Mouse (Mus musculus): Measurements from ENCODE around the gene Slc9a1. TPM values are rescaled to one million over a fixed set of nuclear protein-coding genes. Genes with fewer than 3 reads are reported as not detected.

Gene Slc9a1
- polyA plus RNA-seq, 1 experiment from 2014 or later, result 12.8 TPM

DNA sequence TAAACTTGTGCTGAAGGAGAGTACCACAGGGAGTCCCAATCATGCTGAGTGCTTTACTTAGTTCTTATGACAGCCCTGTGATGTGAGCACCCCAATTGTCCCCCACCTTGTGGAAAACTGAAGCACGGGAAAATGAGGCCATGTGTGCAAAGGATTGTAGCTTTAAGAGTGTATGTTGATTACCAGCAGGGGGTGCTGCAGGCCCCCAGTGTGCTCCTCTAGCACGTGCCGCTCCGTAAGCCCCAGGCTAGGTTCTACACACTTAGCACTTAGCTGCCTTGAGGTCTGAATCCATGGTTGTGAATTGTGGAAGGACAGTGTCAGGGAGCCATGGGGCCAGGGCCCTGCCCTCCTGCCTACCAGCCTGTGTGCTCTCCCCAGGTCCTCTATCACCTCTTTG lies 45.4 kb downstream of the Slc9a1 start:
- no peaks in the 10 kb centered on the region for H3K9me3 ChIP-seq (replicated peaks; ENCODE audit: control insufficient read depth, low read length, poor library complexity, severe bottlenecking)
- no peak overlapping the region for H3K9ac ChIP-seq (ENCODE audit: low read depth, low read length)
- no peak for ATAC-seq
- peaks cover 15% of the 10 kb centered on the region; the same call in 1 of the 2 replicates for H3K36me3 ChIP-seq (ENCODE audit: control insufficient read depth, insufficient read depth, low read length)
- no peak overlapping the region for H3K4me3 ChIP-seq (ENCODE audit: low read depth, low read length)
- H3K4me2 ChIP-seq (ENCODE audit: low read length), result no peak overlapping the region
- H3K27ac ChIP-seq (ENCODE audit: low read length), result no peak overlapping the region
- H3K27me3 ChIP-seq (ENCODE audit: control insufficient read depth, insufficient read depth, low read depth, low read length), result no peaks in the 10 kb centered on the region
- H3K4me1 ChIP-seq (ENCODE audit: control insufficient read depth, insufficient read depth, low read length), result no peaks in the 10 kb centered on the region
- WGBS, result 70% methylated on average over 4 of the region's 4 CpGs

GRCm38 (mm10) chr4:133419312-133420004 lies 50.0 kb downstream of the Slc9a1 start:
- 67% methylated on average over 14 of the region's 14 CpGs for WGBS
- Histone ChIP-seq H3K9ac (ENCODE audit: low read depth, low read length) (no peak overlapping the region), H3K4me1 (ENCODE audit: control insufficient read depth, insufficient read depth, low read length) (no peaks in the 10 kb centered on the region), H3K27ac (ENCODE audit: low read length) (no peak overlapping the region), H3K9me3 (replicated peaks; ENCODE audit: control insufficient read depth, low read length, poor library complexity, severe bottlenecking) (no peaks in the 10 kb centered on the region), H3K27me3 (ENCODE audit: control insufficient read depth, insufficient read depth, low read depth, low read length) (no peaks in the 10 kb centered on the region), H3K36me3 (ENCODE audit: control insufficient read depth, insufficient read depth, low read length) (peaks cover 10% of the 10 kb centered on the region; the same call in 1 of the 2 replicates), H3K4me3 (ENCODE audit: low read depth, low read length) (no peak overlapping the region), H3K4me2 (ENCODE audit: low read length) (no peak overlapping the region)
- ATAC-seq, result no peak

DNA sequence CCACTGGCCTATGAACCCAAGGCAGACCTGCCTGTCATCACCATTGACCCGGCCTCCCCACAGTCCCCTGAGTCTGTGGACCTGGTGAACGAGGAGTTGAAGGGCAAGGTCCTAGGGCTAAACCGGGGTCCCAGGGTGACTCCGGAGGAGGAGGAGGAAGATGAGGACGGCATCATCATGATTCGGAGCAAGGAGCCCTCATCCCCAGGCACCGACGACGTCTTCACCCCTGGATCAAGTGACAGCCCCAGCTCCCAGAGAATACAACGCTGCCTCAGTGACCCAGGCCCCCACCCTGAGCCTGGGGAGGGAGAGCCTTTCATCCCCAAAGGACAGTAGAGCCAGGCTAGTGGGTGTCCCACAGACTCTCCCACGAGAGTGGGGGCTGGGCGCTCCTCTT lies 52.5 kb downstream of the Slc9a1 start:
- no peaks in the 10 kb centered on the region for H3K4me1 ChIP-seq (ENCODE audit: control insufficient read depth, insufficient read depth, low read length)
- no peaks in the 10 kb centered on the region for H3K9me3 ChIP-seq (replicated peaks; ENCODE audit: control insufficient read depth, low read length, poor library complexity, severe bottlenecking)
- no peak overlapping the region for H3K4me3 ChIP-seq (ENCODE audit: low read depth, low read length)
- 90% methylated on average over 12 of the region's 12 CpGs for WGBS
- H3K27me3 ChIP-seq (ENCODE audit: control insufficient read depth, insufficient read depth, low read depth, low read length), result no peaks in the 10 kb centered on the region
- H3K36me3 ChIP-seq (ENCODE audit: control insufficient read depth, insufficient read depth, low read length), result peaks cover 7% of the 10 kb centered on the region; the same call in 1 of the 2 replicates
- H3K9ac ChIP-seq (ENCODE audit: low read depth, low read length), result no peak overlapping the region
- no peak overlapping the region for H3K4me2 ChIP-seq (ENCODE audit: low read length)
- no peak overlapping the region for H3K27ac ChIP-seq (ENCODE audit: low read length)
- no peak for ATAC-seq

GRCm38 (mm10) chr4:133422601-133423000 lies 53.1 kb downstream of the Slc9a1 start:
- Histone ChIP-seq H3K36me3 (ENCODE audit: control insufficient read depth, insufficient read depth, low read length) (peaks cover 7% of the 10 kb centered on the region; the same call in 1 of the 2 replicates), H3K27ac (ENCODE audit: low read length) (no peak overlapping the region), H3K4me2 (ENCODE audit: low read length) (no peak overlapping the region), H3K27me3 (ENCODE audit: control insufficient read depth, insufficient read depth, low read depth, low read length) (no peaks in the 10 kb centered on the region), H3K4me1 (ENCODE audit: control insufficient read depth, insufficient read depth, low read length) (no peaks in the 10 kb centered on the region), H3K4me3 (ENCODE audit: low read depth, low read length) (no peak overlapping the region), H3K9me3 (replicated peaks; ENCODE audit: control insufficient read depth, low read length, poor library complexity, severe bottlenecking) (no peaks in the 10 kb centered on the region), H3K9ac (ENCODE audit: low read depth, low read length) (no peak overlapping the region)
- WGBS, result 85% methylated on average over 15 of the region's 15 CpGs
- ATAC-seq, result no peak

DNA sequence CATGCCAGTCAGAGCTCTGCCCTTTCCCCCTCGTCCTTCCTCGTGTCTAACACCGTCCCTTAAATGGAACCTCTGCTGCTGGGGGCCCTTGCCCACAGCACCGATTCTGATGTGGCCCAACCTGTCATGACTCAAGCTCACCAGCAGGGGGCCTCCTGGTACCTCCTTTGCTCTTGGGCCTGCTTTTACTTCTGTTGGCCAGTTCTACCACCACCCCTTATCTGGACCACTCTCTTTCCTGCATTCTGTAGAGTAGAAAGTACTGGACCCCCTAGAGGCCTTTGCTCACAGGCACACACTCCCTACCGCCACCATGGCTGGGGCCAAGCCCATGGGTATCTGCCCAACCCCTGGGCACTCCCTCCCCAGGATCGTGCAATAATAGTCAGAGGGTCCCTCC lies 53.6 kb downstream of the Slc9a1 start:
- peaks cover 4% of the 10 kb centered on the region; the same call in 1 of the 2 replicates for H3K36me3 ChIP-seq (ENCODE audit: control insufficient read depth, insufficient read depth, low read length)
- no peak overlapping the region for H3K9ac ChIP-seq (ENCODE audit: low read depth, low read length)
- H3K9me3 ChIP-seq (replicated peaks; ENCODE audit: control insufficient read depth, low read length, poor library complexity, severe bottlenecking), result no peaks in the 10 kb centered on the region
- peak; percentile 60 for ATAC-seq
- no peak overlapping the region for H3K4me3 ChIP-seq (ENCODE audit: low read depth, low read length)
- H3K4me2 ChIP-seq (ENCODE audit: low read length), result no peak overlapping the region
- no peaks in the 10 kb centered on the region for H3K27me3 ChIP-seq (ENCODE audit: control insufficient read depth, insufficient read depth, low read depth, low read length)
- H3K27ac ChIP-seq (ENCODE audit: low read length), result no peak overlapping the region
- no peaks in the 10 kb centered on the region for H3K4me1 ChIP-seq (ENCODE audit: control insufficient read depth, insufficient read depth, low read length)
- 51% methylated on average over 6 of the region's 6 CpGs for WGBS

GRCm38 (mm10) chr4:133423691-133424090 lies 54.2 kb downstream of the Slc9a1 start:
- no peak for ATAC-seq

DNA sequence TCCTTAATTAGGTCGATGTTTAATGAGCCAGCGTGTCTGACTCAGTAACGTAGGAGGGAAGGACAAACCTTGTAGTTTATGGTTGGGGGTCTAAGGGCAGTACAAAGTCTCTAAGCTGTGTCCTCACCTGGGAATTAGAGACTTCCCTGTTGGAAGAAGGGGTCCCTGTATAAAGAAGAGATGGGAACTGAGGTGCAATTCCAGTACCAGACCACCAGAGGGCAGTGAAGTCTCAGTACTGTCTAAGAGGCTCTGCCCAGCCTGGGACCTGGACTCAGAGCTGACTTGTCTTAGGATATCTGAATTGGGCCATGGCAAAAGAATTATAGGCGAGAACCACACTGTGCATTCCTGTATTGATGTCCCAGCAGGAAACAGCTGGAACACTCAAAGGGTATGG lies 54.6 kb downstream of the Slc9a1 start:
- ATAC-seq, result no peak
- no peak overlapping the region for H3K4me3 ChIP-seq (ENCODE audit: low read depth, low read length)
- H3K4me2 ChIP-seq (ENCODE audit: low read length), result no peak overlapping the region
- WGBS, result 36% methylated on average over 4 of the region's 4 CpGs
- no peaks in the 10 kb centered on the region for H3K36me3 ChIP-seq (ENCODE audit: control insufficient read depth, insufficient read depth, low read length)
- no peaks in the 10 kb centered on the region for H3K9me3 ChIP-seq (replicated peaks; ENCODE audit: control insufficient read depth, low read length, poor library complexity, severe bottlenecking)
- H3K27me3 ChIP-seq (ENCODE audit: control insufficient read depth, insufficient read depth, low read depth, low read length), result no peaks in the 10 kb centered on the region
- no peak overlapping the region for H3K9ac ChIP-seq (ENCODE audit: low read depth, low read length)
- H3K27ac ChIP-seq (ENCODE audit: low read length), result no peak overlapping the region
- H3K4me1 ChIP-seq (ENCODE audit: control insufficient read depth, insufficient read depth, low read length), result no peaks in the 10 kb centered on the region

More at GRCm38 (mm10) chr4:133423691-133424090, 54.2 kb downstream of the Slc9a1 start:
- H3K4me2 ChIP-seq (ENCODE audit: low read length), result no peak overlapping the region
- no peak overlapping the region for H3K27ac ChIP-seq (ENCODE audit: low read length)
- 81% methylated on average over 6 of the region's 6 CpGs for WGBS
- peaks cover under 1% of the 10 kb centered on the region; the same call in 1 of the 2 replicates for H3K36me3 ChIP-seq (ENCODE audit: control insufficient read depth, insufficient read depth, low read length)
- H3K9ac ChIP-seq (ENCODE audit: low read depth, low read length), result no peak overlapping the region
- H3K27me3 ChIP-seq (ENCODE audit: control insufficient read depth, insufficient read depth, low read depth, low read length), result no peaks in the 10 kb centered on the region
- H3K9me3 ChIP-seq (replicated peaks; ENCODE audit: control insufficient read depth, low read length, poor library complexity, severe bottlenecking), result no peaks in the 10 kb centered on the region
- no peak overlapping the region for H3K4me3 ChIP-seq (ENCODE audit: low read depth, low read length)
- H3K4me1 ChIP-seq (ENCODE audit: control insufficient read depth, insufficient read depth, low read length), result no peaks in the 10 kb centered on the region

DNA sequence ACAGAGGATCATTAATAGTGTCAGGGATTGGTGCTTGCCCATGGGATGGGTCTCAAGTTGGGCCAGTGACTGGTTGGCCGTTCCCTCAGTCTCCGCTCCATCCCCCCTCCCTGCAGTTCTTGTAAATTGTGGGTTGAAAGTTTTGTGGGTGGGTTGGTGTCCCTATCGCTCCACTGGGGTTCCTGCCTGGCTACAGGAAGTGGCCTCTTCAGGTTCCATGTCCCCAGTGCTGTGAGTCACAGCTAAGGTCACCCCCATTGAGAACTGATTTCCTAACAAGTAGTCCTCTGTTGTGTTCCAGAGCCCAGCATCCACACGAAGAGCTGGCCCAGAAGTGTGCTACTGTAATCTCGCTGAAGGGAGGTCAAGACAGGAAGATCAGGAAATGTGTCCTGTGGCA lies 56.6 kb downstream of the Slc9a1 start:
- ATAC-seq, result no peak
- WGBS, result 81% methylated on average over 5 of the region's 5 CpGs
- Histone ChIP-seq H3K27me3 (ENCODE audit: control insufficient read depth, insufficient read depth, low read depth, low read length) (no peaks in the 10 kb centered on the region), H3K4me3 (ENCODE audit: low read depth, low read length) (no peak overlapping the region), H3K36me3 (ENCODE audit: control insufficient read depth, insufficient read depth, low read length) (no peaks in the 10 kb centered on the region), H3K9me3 (replicated peaks; ENCODE audit: control insufficient read depth, low read length, poor library complexity, severe bottlenecking) (no peaks in the 10 kb centered on the region), H3K27ac (ENCODE audit: low read length) (no peak overlapping the region), H3K9ac (ENCODE audit: low read depth, low read length) (no peak overlapping the region), H3K4me1 (ENCODE audit: control insufficient read depth, insufficient read depth, low read length) (no peaks in the 10 kb centered on the region), H3K4me2 (ENCODE audit: low read length) (no peak overlapping the region)

- WGBS, result 23% methylated on average over 6 of the region's 6 CpGs
- no peak overlapping the region for H3K4me2 ChIP-seq (ENCODE audit: low read length)
- no peaks in the 10 kb centered on the region for H3K27me3 ChIP-seq (ENCODE audit: control insufficient read depth, insufficient read depth, low read depth, low read length)
- no peak overlapping the region for H3K9ac ChIP-seq (ENCODE audit: low read depth, low read length)
- no peak for ATAC-seq
- no peak overlapping the region for H3K27ac ChIP-seq (ENCODE audit: low read length)
- no peak overlapping the region for H3K4me3 ChIP-seq (ENCODE audit: low read depth, low read length)
- no peaks in the 10 kb centered on the region for H3K36me3 ChIP-seq (ENCODE audit: control insufficient read depth, insufficient read depth, low read length)
- no peaks in the 10 kb centered on the region for H3K9me3 ChIP-seq (replicated peaks; ENCODE audit: control insufficient read depth, low read length, poor library complexity, severe bottlenecking)
- H3K4me1 ChIP-seq (ENCODE audit: control insufficient read depth, insufficient read depth, low read length), result no peaks in the 10 kb centered on the region
Observed at GRCm38 (mm10) chr4:133431508-133431907, 62.0 kb downstream of the Slc9a1 start.

Measured in midbrain, embryonic 16.5 days (tissue).